Mouse (Mus musculus) left cerebral cortex, postnatal 10 days (tissue): Measurements from ENCODE around the gene Hacd2. TPM values are rescaled to one million over a fixed set of nuclear protein-coding genes. Genes with fewer than 3 reads are reported as not detected.

Experiments
- DNase-seq, 2 experiments: peaks; one replicate each; pipeline ENCODE4 v3.0.0; 2021 to 2022; ENCODE audit warnings: low spot score in 2 of 2, mixed read lengths in 1 of 2; ENCODE audit errors: extremely low spot score in 1 of 2
- intact Hi-C: fragments of 180-260 bp; cut with DNase I; formaldehyde crosslinking; loops from one replicate; pipeline ENCODE4 v1.15.1; 2025
- total RNA-seq, 2 experiments: library from RNA; stranded (reverse); gene quantifications; 2 replicates each; pipeline ENCODE4 v1.2.3; 2021

Hacd2 gene
- total RNA-seq, result 10 to 100 TPM; 26.1 to 41.7 TPM

DNA sequence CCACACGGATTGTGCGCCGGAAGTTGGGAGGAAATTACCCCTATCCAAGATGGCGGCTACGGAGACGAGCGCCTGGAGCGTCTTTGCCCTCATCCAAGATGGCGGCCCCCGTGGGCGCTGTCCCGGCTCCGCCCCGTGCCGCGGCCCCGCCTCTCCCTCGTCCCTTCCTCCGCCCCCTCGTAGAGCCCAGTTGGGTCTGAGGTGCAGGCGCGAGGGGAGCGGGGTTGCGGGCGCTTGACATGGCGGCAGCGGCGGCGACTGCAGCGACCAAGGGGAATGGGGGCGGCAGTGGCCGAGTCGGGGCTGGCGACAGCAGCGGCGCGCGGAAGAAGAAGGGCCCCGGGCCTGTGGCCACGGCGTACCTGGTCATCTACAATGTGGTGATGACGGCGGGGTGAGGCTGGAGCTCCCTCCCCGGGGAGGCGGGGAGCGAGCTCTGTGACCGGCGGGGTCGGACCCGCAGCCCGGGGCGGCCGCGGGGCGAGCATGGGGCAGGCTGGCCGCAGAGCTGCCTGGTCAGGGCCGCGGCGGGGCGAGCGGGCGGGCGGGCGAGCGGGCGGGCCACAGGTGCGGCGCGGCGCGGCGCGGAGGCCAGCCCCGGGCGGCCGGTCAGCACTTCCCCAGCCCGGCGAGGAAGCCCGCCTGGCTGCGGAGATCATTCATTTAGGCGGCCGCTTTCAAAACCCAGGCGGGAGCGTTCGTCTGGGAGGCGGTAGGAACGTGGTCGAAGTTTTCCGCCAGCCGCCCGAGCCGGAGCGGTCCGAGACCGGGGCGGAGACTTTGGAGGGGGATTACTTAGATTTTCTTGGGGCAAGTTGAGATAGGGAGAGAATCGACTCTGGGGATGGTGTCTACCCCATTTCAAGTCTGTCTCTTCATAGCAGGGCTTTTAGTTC, at the start of gene Hacd2:
Gene Hacd2 (plus strand): TSS at position 187 of the 896 bp plus-strand sequence.
- DNase-seq, result peak; percentile 92 to 96
- intact Hi-C loops, result no loop called here

DNA sequence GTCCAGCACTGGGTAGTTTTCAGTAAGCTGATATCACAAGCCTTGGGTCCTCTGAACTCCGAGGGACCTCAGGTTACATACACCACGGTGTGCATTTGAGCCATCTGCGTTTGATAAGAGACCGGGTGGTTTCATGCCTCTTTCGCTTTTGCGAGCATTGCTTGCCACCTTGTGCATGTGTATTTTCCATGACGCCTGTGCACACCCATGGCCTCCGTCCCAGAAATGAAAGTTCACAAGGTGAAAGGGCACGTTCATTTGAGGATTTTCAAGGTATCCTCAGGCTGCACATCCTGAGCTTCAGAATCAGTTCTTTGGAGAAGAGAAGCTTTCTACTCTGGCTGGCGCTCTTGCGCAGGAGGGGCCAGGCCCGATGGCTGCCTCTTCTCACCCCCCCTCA, 49.8 kb upstream of the Hacd2 start:
- intact Hi-C loops, result no loop called here
- DNase-seq, result no peak

DNA sequence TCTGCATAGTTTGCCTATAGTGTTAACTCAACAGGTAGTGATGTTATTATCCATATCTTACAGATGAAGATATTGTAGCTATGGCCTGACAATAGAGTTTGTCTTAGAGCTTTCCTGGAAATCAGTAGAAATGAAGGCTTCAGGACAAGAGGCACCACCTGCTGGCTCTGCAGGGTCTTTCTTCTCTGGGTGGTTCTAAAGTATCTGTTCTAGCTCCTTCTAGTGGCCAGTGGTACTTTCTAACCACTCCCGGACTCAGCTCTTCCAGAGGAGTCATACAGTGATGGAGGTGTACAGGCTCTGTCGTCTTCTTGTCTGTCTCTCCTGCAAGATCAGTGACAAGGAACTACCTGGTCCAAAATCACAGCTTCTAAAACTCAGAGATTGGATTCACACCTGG, 46.7 kb upstream of the Hacd2 start:
- DNase-seq, result no peak
- intact Hi-C loops, result no loop called here

DNA sequence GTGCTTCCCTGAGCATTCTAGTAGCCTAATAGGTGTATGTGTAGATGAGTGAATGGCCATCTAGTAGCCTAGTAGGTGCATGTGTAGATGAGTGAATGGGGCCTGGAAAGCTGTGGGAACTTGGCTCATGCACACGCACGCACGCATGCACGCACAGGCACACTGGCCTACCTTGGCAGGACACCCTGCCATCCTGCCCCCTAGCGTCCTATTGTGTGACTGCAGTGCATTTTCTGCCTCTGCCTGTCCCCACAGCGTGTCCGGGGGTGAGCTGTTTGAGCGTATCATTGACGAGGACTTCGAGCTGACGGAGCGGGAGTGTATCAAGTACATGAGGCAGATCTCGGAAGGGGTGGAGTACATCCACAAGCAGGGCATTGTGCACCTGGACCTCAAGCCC, 45.6 kb upstream of the Hacd2 start:
- intact Hi-C loops, result no loop called here
- no peak for DNase-seq

DNA sequence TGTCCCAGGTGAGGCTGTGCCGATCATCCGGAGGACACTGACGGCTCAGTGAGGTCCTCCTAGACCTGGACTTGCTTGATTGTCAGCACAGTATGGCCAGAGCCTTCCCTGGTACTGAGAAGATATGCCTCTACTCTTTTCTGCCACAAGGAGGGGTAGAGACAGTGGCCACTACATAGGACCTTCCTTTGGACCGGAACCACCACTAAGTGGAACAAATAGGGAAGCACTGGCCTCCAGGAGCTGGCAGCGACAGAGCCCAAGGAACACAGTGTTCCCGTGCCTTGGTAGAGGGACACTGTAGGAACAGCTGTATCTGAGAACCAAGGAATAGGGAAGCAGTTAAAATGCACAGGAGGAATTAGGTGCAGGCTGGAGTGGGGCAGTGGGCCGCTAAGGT, 44.2 kb upstream of the Hacd2 start:
- intact Hi-C loops, result no loop called here
- no peak for DNase-seq

DNA sequence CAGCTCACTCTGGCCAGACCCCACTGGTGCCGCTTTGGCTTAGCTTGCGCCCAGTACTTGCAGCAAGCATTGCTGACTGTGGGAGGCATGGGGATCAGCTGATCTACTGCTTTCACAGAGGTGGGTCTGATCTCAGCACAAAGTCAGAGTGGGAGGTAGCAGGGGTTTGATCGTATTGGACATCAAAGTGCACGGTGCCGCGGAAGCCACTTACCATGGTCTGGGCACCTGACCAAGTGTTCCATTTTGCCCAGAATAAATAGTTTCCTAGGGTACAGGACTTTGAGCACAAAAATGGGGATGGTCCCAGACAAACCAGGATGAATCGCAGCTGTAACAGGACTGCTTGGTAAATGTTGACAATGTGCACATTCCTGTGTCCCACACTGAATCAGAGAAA, 41.2 kb upstream of the Hacd2 start:
- peak; percentile 45 to 50 for DNase-seq
- intact Hi-C loops, result no loop called here

DNA sequence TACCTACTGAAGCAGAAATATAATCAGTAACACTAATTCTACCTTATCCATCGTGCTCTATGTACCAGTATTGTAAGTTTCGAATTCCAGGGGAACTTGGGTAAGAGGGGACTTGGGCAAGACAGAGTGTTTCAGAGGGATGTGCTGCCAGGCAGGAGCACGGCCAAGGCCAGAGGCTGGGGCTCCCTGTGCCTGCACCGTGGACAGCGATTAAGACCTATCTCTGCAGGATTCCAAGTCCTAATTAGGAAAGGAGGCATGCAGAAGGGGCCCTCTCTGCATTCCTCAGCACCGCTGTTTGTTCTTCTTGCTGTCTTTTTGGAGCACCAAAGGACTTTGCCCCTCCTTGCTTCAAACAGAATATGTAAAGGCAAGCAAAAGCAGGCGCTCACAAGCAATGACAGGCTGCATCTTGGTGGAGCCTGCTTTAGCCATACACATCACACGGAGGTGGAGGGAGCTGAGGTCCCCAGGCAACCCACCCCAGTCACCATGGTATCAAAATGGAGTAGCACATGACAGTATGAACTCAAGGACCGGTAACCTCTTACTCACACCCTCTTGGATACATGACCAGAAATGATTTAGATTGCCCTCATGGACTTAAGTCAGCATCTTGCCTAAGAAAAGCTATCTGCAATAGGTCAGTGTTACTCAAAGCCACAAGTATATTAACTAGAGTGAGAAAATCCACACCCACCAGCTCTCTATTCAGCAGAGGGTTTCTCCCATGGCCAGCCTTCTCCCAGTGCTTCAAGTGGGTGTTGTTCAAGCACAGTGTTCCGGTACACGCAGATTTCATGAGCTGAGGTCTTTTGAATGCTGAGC, 37.8 kb upstream of the Hacd2 start:
- DNase-seq, result no peak
- intact Hi-C loops, result no loop called here

DNA sequence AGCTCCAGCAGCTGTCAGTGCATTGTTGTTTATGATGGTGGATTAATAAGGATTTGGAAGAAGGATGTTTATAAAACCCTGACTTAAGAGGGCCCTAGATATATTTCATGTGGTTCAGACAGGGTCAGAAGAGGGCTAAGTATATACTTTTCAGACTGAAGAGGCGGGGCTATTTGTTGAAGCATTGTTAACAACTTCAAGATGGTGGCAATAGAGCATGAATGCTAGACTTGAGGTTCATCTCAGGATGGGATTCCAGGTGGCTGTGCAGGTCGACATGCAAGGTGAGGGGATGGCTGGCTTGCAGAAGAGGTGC, 37.2 kb upstream of the Hacd2 start:
- intact Hi-C loops, result no loop called here
- DNase-seq, result no peak

DNA sequence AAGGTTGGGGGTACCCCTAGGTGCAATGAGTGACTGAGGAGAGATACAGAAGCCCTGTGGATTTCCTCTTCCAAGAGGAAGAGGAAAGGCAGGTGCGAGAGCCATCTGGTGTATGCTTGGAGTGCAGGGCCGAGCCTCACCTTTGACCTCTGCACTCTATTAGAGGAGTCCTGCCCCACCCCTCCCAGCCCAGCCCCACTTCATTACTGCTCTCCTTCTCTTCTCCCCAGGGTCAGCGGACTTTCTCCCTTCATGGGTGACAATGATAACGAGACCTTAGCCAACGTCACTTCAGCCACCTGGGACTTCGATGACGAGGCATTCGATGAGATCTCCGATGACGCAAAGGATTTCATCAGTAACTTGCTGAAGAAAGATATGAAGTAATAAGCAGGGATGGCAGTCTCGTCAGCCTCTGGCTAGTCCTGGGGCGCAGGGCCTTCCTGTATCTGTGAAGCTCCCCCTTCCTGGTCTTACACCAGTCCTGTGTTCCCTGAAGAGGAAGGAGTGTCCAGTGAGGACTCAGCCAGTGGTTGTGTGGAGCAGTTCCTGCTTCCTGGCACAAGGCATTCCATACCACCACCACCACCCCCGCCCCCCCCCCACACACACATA, 35.9 kb upstream of the Hacd2 start:
- intact Hi-C loops, result no loop called here
- no peak for DNase-seq

DNA sequence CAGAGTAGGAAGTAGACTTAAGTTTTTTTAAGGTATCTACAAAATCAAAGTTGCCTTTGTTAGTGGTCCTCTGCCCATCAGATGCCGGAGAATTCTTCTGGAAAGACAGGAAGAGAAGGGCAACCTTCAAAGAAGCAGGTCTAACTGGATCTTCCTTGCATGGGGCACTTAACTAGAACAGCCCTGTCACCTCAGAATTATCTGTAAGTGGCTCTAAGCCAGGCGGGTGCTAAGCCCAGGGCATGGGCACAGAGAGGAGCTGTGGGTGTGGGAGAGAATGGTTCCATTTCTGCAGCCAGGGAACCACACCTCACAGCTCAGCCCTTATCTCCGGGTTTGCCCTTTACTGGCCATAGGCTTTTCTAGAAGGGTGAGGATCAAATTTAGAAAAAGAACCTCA, 30.9 kb upstream of the Hacd2 start:
- intact Hi-C loops, result no loop called here
- DNase-seq, result no peak

DNA sequence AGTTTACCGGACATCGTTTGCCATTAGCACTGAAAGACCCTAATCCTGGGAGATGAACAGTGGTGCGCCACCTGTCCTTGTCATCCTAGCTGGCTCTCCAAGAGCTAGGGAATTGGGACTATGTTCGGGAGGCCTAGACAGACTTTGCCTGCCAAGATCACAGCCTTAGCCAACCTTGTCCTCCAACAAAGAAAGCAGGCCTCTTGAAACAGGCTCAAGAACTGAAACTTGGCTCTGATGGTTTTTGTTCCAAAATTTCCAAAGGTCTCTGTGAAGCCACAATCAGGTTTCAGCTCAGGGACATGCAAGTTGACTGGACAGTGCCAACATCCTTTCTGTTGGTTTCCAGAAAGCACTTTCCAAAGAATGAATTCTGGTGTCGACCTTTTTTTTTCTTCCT, 29.4 kb upstream of the Hacd2 start:
- DNase-seq, result peak in 1 of 2 experiments; percentile 45
- intact Hi-C loops, result no loop called here

DNA sequence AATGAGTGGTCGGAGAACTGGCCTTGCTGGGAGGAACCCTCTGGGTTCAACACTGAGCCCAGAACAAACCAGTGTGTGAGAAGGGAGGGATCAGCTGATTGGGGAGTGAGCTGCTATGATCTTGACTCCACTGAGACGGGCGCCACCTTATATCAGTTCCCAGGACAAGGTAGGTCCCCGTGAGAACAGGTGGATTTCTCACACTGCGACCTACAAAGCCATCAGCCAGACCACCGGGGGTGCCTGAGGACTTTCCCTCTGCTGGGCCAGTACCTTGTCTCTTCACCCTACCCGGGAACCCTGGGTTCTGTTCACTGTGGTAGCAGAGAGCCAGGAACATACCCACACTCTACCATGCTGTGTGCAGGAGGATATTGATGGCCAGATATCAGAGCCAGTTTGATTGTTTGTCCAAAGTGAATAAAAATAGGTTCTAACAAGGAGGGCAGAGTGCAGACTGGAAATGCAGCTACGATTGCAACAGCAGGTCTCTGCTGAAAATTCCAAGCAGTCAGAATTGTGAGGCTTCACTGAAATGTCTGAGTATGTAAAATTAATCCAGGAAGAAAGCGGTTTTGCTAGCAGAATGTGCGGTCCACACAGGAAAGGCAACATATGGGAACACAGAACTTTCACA, 28.4 kb upstream of the Hacd2 start:
- DNase-seq, result no peak
- intact Hi-C loops, result no loop called here

DNA sequence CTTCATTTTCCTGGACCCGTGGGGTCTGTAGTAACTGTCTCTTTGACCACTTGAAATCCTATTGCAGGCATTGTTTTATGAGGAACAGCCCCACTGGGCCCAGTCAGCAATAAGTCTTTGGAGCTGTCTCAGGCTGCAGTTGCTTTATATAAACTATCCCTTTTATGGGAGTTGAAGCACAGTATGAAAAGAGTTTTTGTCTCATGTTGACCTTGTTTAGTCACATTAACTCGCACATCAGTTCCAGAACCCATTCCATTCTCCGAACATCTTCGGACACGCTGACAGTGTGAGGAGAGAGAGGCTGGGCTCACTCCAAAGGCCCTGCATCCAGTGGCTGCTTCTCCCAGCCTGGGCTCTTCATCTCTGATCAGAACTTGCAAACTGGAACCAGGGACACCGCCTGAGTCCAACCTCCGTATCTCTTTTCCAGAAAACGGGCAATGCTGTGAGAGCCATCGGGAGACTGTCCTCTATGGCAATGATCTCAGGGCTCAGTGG, 27.5 kb upstream of the Hacd2 start:
- intact Hi-C loops, result no loop called here
- DNase-seq, result no peak

DNA sequence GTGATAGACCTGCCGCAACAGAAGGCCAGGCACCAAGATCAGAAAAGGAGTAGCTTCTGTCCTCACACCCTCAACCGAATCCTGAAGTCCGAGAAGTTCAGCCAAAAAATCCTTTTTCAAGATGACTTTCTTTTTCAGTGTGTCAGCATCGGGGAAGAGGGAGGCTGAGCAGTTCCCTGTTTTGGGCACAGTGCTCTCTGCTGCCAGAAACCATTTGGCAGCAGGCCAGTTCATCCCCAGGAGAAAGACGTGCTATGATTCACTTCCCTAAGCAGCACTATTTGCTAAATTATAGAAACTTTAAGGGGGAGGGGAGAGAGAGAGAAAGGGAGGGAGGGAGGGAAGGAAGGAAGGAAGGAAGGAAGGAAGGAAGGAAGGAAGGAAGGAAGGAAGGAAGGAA, 26.1 kb upstream of the Hacd2 start:
- intact Hi-C loops, result no loop called here
- DNase-seq, result peak; percentile 78 to 83

DNA sequence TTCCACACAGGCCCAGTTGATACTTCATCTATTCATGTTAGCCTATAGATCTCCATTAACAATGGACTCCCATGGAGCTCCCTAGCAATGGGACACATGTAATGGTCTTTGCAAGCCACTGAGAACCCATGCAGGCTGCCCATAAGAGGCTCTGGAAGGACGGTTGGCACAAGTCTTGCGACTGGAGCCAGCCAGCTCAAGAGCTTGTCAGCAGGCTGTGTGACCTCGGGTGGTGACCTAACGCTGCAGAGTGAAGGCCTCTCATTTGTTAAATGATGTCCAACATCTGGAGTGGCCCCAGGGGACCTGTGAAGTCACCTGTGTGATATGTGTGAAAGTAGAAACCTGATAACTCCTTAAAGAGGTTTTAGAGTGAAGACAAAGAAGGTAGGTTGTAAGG, 25.2 kb upstream of the Hacd2 start:
- intact Hi-C loops, result no loop called here
- DNase-seq, result no peak

DNA sequence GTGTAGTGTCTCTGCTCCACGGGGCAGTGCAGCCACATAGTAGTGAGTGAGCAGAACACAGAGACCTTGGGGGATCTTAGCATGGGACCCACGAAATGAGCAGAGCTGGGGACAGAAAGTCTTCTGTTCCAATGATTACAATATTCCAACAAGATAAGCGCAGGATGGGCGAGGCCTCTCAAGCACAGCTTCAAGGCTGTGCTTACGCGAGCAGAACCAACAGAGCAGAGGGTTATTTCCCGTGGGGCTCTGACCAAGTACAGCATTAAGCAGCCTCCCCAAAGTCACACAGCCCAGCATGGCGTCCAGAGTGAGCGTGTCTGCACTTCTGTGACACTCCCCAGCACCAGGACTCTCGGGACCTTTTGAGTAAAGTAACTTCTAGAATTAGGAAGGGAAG, 24.7 kb upstream of the Hacd2 start:
- no peak for DNase-seq
- intact Hi-C loops, result no loop called here

DNA sequence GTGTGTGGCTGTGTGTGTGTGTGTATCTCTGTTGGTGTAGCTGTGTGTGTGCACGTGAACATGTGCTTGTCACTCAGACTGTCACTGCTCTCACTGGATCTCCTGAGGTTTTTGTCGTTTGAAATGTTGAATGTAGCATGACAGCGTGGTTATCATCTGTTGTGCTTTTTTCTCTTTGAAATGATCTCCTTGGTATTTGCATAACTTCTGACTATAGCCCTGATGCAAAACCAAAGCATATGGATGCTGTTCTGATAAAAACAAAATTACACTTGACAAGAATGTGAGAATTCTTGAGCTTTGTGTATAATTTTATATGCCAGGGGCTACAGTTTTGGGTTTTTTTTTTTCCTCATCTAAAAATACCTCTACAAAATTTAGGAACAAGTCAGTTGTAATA, 23.2 kb upstream of the Hacd2 start:
- no peak for DNase-seq
- intact Hi-C loops, result no loop called here

DNA sequence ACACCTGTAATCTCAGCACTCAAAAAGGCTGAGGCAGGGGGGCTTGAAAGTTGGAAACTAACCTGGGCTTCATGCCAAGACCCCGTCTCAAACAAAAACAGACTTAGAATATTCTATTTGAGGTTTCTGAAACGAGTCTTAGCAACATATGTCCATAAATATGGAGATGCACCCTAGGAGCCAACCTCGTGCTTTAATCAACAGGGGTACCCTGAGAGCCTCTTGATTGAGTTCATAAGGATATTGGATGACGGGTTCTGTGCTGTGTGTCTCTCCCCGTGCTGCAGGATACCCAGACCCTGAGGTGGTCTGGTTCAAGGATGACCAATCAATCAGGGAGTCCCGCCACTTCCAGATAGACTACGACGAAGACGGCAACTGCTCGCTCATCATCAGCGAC, 22.2 kb upstream of the Hacd2 start:
- intact Hi-C loops, result no loop called here
- DNase-seq, result no peak

DNA sequence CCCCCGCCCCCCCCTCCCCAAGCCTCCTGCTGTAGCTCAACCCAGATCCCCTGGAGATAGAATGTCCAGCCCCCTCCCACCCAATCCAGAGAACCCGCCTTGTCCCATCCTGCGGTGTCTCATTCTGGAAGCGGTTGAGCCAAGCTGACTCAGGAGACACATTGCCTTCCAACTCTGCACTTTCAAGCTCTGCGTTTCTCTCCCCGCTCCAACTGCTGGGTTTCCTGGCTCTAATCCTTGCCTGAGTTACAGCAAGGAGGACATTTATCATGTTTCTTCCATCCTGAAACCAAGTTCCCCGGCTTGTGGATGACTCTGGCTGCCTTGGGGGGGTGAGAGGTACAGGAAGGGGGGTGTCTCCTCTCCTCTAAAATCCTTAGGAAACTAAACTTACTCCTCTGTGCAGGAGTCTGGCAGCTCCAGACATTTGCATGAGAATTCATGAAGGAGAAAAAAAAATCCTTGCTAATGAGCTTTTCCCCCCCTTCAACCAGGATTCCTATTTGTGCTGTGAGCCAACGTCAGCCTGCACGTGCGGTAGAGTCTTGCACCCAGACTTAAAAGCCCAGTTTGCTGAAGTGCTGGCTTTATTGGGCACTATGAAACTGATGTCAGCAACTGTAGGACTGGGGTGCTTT, 21.2 kb upstream of the Hacd2 start:
- no peak for DNase-seq
- intact Hi-C loops, result no loop called here
